Mouse (Mus musculus) gastrocnemius, postnatal 25 days (tissue): Measurements from ENCODE around the gene Trim54. TPM values are rescaled to one million over a fixed set of nuclear protein-coding genes. Genes with fewer than 3 reads are reported as not detected.

Experiments
- DNase-seq: peaks from one replicate; pipeline ENCODE4 v3.0.0; 2022
- long read RNA-seq, 2 experiments: library from polyadenylated mRNA; stranded (forward); transcript quantifications; one replicate each; pipeline ENCODE4 v2.0.0; 2021
- total RNA-seq, 2 experiments: library from RNA; stranded (reverse); gene quantifications; 1 replicate in 1 of 2; 2 replicates in 1 of 2; pipeline ENCODE4 v1.2.3; 2021

The Trim54 gene
- total RNA-seq, result 100 to 1,000 TPM; 303 to 342 TPM
- long read RNA-seq, experiment 1, transcript Trim54-201 (9 exons, 1,434 nt), result major isoform, 310 of 393 reads
- long read RNA-seq, experiment 1, partial matches to known transcripts, result 70 of 393 reads
- long read RNA-seq, experiment 1, other reads (novel, unspliced or antisense), result 13 of 393 reads
- long read RNA-seq, experiment 2, transcript Trim54-201 (9 exons, 1,434 nt), result major isoform, 452 of 519 reads
- long read RNA-seq, experiment 2, partial matches to known transcripts, result 40 of 519 reads
- long read RNA-seq, experiment 2, other reads (novel, unspliced or antisense), result 27 of 519 reads

- peak; percentile 76 for DNase-seq
Observed at GRCm38 (mm10) chr5:31116354-31116753, at the start of gene Trim54. Trim54 (plus strand) TSS chr5:31116712.

GRCm38 (mm10) chr5:31069810-31070209 is 46.7 kb upstream of the Trim54 start:
- DNase-seq, result no peak

- DNase-seq, result no peak
Observed at GRCm38 (mm10) chr5:31071059-31071458, 45.5 kb upstream of the Trim54 start.

- DNase-seq, result no peak
Observed at GRCm38 (mm10) chr5:31071821-31072220, 44.7 kb upstream of the Trim54 start.

- DNase-seq, result no peak
Observed at GRCm38 (mm10) chr5:31073176-31073575, 43.3 kb upstream of the Trim54 start.

GRCm38 (mm10) chr5:31076346-31076745 is 40.2 kb upstream of the Trim54 start:
- DNase-seq, result no peak

GRCm38 (mm10) chr5:31080059-31080794 is 36.3 kb upstream of the Trim54 start:
- no peak for DNase-seq

- DNase-seq, result no peak
Observed at GRCm38 (mm10) chr5:31080795-31081164, 35.7 kb upstream of the Trim54 start.

- no peak for DNase-seq
Observed at GRCm38 (mm10) chr5:31081386-31081785, 35.1 kb upstream of the Trim54 start.

- peak; percentile 30 for DNase-seq
Observed at GRCm38 (mm10) chr5:31082355-31082754, 34.2 kb upstream of the Trim54 start.

GRCm38 (mm10) chr5:31082935-31083625 is 33.4 kb upstream of the Trim54 start:
- DNase-seq, result peak; percentile 31

- DNase-seq, result no peak
Observed at GRCm38 (mm10) chr5:31083949-31084348, 32.6 kb upstream of the Trim54 start.

- DNase-seq, result no peak
Observed at GRCm38 (mm10) chr5:31086606-31087005, 29.9 kb upstream of the Trim54 start.

- no peak for DNase-seq
Observed at GRCm38 (mm10) chr5:31087131-31087530, 29.4 kb upstream of the Trim54 start.

GRCm38 (mm10) chr5:31092231-31092975 is 24.1 kb upstream of the Trim54 start:
- no peak for DNase-seq

GRCm38 (mm10) chr5:31093151-31094041 is 23.1 kb upstream of the Trim54 start:
- no peak for DNase-seq

GRCm38 (mm10) chr5:31094100-31094798 is 22.3 kb upstream of the Trim54 start:
- DNase-seq, result no peak

GRCm38 (mm10) chr5:31094799-31095691 is 21.5 kb upstream of the Trim54 start:
- peak; percentile 44 for DNase-seq

GRCm38 (mm10) chr5:31095711-31096480 is 20.6 kb upstream of the Trim54 start:
- DNase-seq, result no peak
